Mouse (Mus musculus): ENCODE results near the gene Impg2. TPM values are rescaled to one million over a fixed set of nuclear protein-coding genes. Genes with fewer than 3 reads are reported as not detected.
A peak's percentile ranks its signal among the peaks of the same experiment; 100 is the strongest.

Impg2 gene
- polyA plus RNA-seq, 1 experiment from 2014 or later = 0.17 TPM

DNA sequence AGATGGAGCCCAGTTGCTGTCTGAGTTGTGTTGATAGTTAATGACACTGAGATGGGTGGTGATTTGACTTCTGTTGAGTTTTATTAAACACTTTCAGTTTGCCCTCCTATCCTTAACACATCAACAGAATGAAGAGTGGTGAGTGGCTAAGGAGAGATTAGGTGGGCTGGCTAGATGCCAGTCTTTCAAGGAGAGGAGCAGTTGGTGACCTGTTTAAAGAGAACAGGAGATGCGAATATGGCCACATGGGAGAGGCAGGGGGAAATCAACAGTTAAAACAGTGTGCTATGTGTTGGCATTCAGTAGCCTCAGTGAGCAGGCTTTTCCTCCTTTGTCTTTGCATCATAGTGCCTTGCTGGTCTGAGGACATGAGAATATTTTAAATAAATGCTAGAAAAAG is 69.8 kb downstream of the Impg2 start:
- Histone ChIP-seq H3K4me1 (no peaks in the 10 kb centered on the region), H3K36me3 (no peaks in the 10 kb centered on the region), H3K27ac (replicated peaks) (no peak overlapping the region), H3K4me3 (replicated peaks) (no peak overlapping the region), H3K9ac (replicated peaks) (no peak overlapping the region), H3K9me3 (replicated peaks) (no peaks in the 10 kb centered on the region), H3K27me3 (replicated peaks) (no peaks in the 10 kb centered on the region), H3K4me2 (no peak overlapping the region)
- 82% methylated on average over 1 of the region's 1 CpGs for WGBS
- ATAC-seq (ENCODE audit: low FRiP score) = no peak

DNA sequence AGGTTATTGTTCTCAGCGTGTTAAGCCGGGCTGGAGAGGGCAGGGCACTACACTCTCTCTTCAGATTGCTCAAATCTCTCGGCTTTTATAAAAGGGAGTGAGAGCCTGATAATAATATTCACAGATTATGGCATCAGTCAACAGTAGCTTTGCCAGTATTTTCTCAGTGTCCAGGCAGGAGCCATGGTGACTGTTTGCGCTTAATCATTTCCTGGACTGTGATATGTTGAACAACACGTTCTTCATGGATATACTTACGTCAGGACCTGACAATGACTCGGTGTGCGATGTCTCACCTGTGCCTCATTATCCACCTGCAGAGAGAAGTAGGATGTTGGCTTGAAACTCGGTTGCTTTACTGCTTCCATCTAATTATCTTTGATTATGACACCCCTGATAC is 74.9 kb downstream of the Impg2 start:
- 81% methylated on average over 9 of the region's 9 CpGs for WGBS
- ATAC-seq (ENCODE audit: low FRiP score) = no peak
- Histone ChIP-seq H3K36me3 (no peaks in the 10 kb centered on the region), H3K9ac (replicated peaks) (no peak overlapping the region), H3K27me3 (replicated peaks) (no peaks in the 10 kb centered on the region), H3K4me1 (no peaks in the 10 kb centered on the region), H3K9me3 (replicated peaks) (no peaks in the 10 kb centered on the region), H3K27ac (replicated peaks) (no peak overlapping the region), H3K4me3 (replicated peaks) (no peak overlapping the region), H3K4me2 (no peak overlapping the region)

- H3K36me3 ChIP-seq = no peaks in the 10 kb centered on the region
- no peak overlapping the region for H3K27ac ChIP-seq (replicated peaks)
- no peak for ATAC-seq (ENCODE audit: low FRiP score)
- no peaks in the 10 kb centered on the region for H3K4me1 ChIP-seq
- no peak overlapping the region for H3K9ac ChIP-seq (replicated peaks)
- no peak overlapping the region for H3K4me3 ChIP-seq (replicated peaks)
- H3K27me3 ChIP-seq (replicated peaks) = no peaks in the 10 kb centered on the region
- H3K4me2 ChIP-seq = no peak overlapping the region
- no peaks in the 10 kb centered on the region for H3K9me3 ChIP-seq (replicated peaks)
Measured at GRCm38 (mm10) chr16:56279752-56280151, 75.6 kb downstream of the Impg2 start.

GRCm38 (mm10) chr16:56281336-56281735 is 77.2 kb downstream of the Impg2 start:
- ATAC-seq (ENCODE audit: low FRiP score) = no peak
- Histone ChIP-seq H3K27ac (replicated peaks) (no peak overlapping the region), H3K36me3 (no peaks in the 10 kb centered on the region), H3K4me2 (no peak overlapping the region), H3K4me1 (no peaks in the 10 kb centered on the region), H3K4me3 (replicated peaks) (no peak overlapping the region), H3K9me3 (replicated peaks) (no peaks in the 10 kb centered on the region), H3K9ac (replicated peaks) (no peak overlapping the region), H3K27me3 (replicated peaks) (no peaks in the 10 kb centered on the region)
- 67% methylated on average over 4 of the region's 4 CpGs for WGBS

DNA sequence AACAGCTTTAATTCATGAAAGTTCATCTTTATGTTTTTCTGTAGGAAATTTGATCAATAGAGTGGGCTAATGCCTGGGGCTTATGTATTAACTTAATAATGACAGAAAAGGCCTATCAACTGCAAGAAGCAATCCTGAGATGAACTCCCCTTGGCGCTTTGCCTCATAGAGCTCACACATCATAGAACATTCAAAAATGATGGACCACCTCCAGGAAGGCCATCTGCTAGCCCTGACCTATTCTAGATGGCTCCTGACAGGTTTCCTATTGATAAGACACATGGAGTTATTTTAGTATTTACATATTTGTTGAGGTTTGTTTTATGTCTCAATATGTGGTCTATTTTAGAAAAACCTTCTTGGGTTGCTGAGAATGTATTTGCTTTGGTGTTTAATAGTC is 79.2 kb downstream of the Impg2 start:
- H3K27me3 ChIP-seq (replicated peaks) = no peaks in the 10 kb centered on the region
- H3K9me3 ChIP-seq (replicated peaks) = no peaks in the 10 kb centered on the region
- WGBS = 97% methylated on average over 1 of the region's 1 CpGs
- H3K36me3 ChIP-seq = no peaks in the 10 kb centered on the region
- ATAC-seq (ENCODE audit: low FRiP score) = no peak
- H3K4me2 ChIP-seq = no peak overlapping the region
- H3K27ac ChIP-seq (replicated peaks) = no peak overlapping the region
- H3K4me3 ChIP-seq (replicated peaks) = no peak overlapping the region
- no peaks in the 10 kb centered on the region for H3K4me1 ChIP-seq
- no peak overlapping the region for H3K9ac ChIP-seq (replicated peaks)

- no peaks in the 10 kb centered on the region for H3K36me3 ChIP-seq
- no peak for ATAC-seq (ENCODE audit: low FRiP score)
- H3K27me3 ChIP-seq (replicated peaks) = no peaks in the 10 kb centered on the region
- no peak overlapping the region for H3K4me3 ChIP-seq (replicated peaks)
- H3K27ac ChIP-seq (replicated peaks) = no peak overlapping the region
- no peak overlapping the region for H3K4me2 ChIP-seq
- H3K9ac ChIP-seq (replicated peaks) = no peak overlapping the region
- WGBS = 88% methylated on average over 1 of the region's 1 CpGs
- H3K4me1 ChIP-seq = no peaks in the 10 kb centered on the region
- H3K9me3 ChIP-seq (replicated peaks) = no peaks in the 10 kb centered on the region
Measured at GRCm38 (mm10) chr16:56283873-56284272, 79.8 kb downstream of the Impg2 start.

DNA sequence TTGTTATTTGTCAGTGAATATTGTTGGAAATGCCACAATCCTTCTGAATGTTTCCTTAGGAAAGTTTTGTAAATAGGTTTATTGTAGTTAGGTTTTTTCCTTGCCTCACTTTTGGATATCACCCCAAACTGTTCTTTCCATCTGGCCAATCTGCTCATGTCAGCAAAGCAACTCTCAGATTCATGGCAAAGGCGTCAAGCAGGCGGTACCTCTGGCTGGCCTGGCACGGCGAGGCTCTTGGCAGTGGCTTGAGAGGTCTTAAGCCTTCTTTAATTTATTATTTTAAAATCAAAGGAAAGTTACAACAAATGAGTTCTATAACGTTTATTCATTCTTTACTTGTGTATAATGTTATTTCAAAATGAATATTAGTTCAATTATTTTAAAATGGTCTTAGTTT is 82.0 kb downstream of the Impg2 start:
- Histone ChIP-seq H3K27me3 (replicated peaks) (no peaks in the 10 kb centered on the region), H3K27ac (replicated peaks) (no peak overlapping the region), H3K36me3 (no peaks in the 10 kb centered on the region), H3K4me2 (no peak overlapping the region), H3K4me1 (no peaks in the 10 kb centered on the region), H3K4me3 (replicated peaks) (no peak overlapping the region), H3K9me3 (replicated peaks) (no peaks in the 10 kb centered on the region), H3K9ac (replicated peaks) (no peak overlapping the region)
- no peak for ATAC-seq (ENCODE audit: low FRiP score)
- 79% methylated on average over 5 of the region's 5 CpGs for WGBS

GRCm38 (mm10) chr16:56286977-56287376 is 82.9 kb downstream of the Impg2 start:
- Histone ChIP-seq H3K4me3 (replicated peaks) (no peak overlapping the region), H3K36me3 (no peaks in the 10 kb centered on the region), H3K27me3 (replicated peaks) (no peaks in the 10 kb centered on the region), H3K4me1 (no peaks in the 10 kb centered on the region), H3K9me3 (replicated peaks) (no peaks in the 10 kb centered on the region), H3K27ac (replicated peaks) (no peak overlapping the region), H3K9ac (replicated peaks) (no peak overlapping the region), H3K4me2 (no peak overlapping the region)
- no peak for ATAC-seq (ENCODE audit: low FRiP score)
- WGBS = 97% methylated on average over 2 of the region's 2 CpGs

DNA sequence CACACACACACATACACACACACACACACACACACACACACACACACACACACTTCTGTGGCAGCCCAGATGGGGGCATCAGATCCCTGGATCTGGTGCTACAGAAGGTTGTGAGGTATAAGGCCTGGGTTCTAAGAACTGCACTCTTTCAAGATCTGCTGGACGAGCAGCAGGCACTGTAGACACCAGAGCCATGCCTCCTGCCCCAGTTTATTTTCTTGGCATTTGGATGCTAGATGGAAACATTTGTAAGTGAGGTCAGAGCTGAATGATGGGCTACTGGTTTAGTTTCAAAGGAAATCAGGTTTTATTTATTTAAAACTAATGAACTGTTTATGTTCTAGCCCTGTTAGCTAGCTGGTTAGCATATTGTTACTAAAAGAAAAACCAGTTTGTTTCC is 90.8 kb downstream of the Impg2 start:
- Histone ChIP-seq H3K27me3 (replicated peaks) (no peaks in the 10 kb centered on the region), H3K4me2 (no peak overlapping the region), H3K4me3 (replicated peaks) (no peak overlapping the region), H3K4me1 (no peaks in the 10 kb centered on the region), H3K27ac (replicated peaks) (no peak overlapping the region), H3K9ac (replicated peaks) (no peak overlapping the region), H3K36me3 (no peaks in the 10 kb centered on the region), H3K9me3 (replicated peaks) (no peaks in the 10 kb centered on the region)
- 82% methylated on average over 1 of the region's 1 CpGs for WGBS
- no peak for ATAC-seq (ENCODE audit: low FRiP score)

DNA sequence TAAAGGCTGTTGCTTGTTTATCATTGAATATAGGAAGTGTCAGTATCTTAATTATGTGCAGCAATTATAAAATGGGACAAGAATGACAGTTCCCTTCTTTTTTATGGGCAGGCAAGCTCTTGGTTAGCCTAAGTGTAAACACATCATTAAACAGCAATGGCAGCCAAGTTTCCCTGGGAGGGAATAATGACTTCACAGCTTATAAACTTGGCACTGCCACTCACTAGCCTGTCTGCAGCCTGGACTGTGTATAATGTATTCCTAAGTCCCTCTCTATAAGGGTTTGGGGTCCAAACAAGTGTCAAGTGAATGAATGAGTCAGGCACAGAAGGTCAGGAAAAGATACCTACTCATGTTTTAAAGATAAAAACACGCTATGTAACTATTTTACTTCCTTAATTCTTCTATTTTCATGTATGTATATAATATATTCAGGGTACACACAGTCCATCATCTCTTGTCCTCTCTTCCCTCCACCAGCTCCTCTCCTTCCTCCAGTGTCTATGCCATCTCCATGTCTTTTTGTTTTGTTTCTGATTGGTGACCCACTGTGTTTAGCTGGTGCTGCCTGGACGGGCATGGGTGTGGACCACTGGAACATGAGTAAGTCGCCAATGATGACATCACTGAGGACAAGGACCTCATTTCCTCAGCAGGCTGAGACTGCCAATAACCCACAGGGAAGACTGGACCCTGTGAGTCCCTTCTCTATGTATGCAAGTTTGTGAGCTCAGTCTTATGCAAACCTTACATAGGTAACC is 92.0 kb downstream of the Impg2 start:
- Histone ChIP-seq H3K27ac (replicated peaks) (no peak overlapping the region), H3K9ac (replicated peaks) (no peak overlapping the region)
- peak; percentile 74 for ATAC-seq (ENCODE audit: low FRiP score)

DNA sequence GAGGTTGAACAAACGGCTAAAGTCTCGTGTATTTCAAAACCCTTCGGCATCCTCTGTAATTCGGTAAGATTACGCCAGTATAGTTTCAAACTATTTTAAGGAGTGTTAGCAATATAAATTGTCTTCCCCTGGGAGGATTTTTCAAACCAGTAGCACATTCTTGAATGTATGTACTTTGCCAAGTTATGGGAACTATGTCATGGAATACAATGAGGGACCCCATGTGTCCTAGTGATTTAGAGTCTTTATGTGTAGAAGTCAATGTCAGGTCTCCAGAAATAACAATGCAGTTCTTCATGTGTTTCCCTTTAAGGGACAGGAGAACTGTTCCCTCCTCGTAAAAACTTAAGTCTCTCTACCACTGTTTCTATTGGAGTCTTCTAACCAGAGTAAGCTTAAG is 94.1 kb downstream of the Impg2 start:
- H3K36me3 ChIP-seq = no peaks in the 10 kb centered on the region
- no peaks in the 10 kb centered on the region for H3K27me3 ChIP-seq (replicated peaks)
- WGBS = 85% methylated on average over 6 of the region's 6 CpGs
- H3K4me2 ChIP-seq = no peak overlapping the region
- no peaks in the 10 kb centered on the region for H3K4me1 ChIP-seq
- H3K4me3 ChIP-seq (replicated peaks) = no peak overlapping the region
- ATAC-seq (ENCODE audit: low FRiP score) = no peak
- no peak overlapping the region for H3K27ac ChIP-seq (replicated peaks)
- H3K9ac ChIP-seq (replicated peaks) = no peak overlapping the region
- H3K9me3 ChIP-seq (replicated peaks) = no peaks in the 10 kb centered on the region

More for the DNA sequence above, 92.0 kb downstream of the Impg2 start:
- no peaks in the 10 kb centered on the region for H3K9me3 ChIP-seq (replicated peaks)
- no peak overlapping the region for H3K4me3 ChIP-seq (replicated peaks)
- H3K27me3 ChIP-seq (replicated peaks) = no peaks in the 10 kb centered on the region
- H3K36me3 ChIP-seq = no peaks in the 10 kb centered on the region
- H3K4me1 ChIP-seq = no peaks in the 10 kb centered on the region
- WGBS = 78% methylated on average over 3 of the region's 3 CpGs
- no peak overlapping the region for H3K4me2 ChIP-seq

DNA sequence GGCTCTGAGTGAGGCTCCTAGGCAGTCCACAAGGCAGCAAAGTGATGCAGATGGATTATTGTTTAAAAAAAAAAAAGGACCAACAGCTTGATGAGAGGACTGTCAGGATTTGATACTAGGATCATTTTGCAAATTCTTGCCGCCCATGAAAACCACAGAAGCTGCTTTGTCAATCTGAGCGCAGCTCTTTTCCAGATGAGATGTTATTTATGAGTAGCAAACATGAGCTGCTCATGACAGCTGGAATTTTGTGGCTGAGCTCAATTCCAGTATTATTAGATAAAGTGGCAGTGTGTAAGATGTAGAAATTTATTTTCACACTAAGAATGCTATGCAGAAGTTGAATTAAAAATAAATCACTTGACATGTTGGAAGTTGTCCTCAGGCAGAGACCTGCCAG is 94.7 kb downstream of the Impg2 start:
- H3K9ac ChIP-seq (replicated peaks) = no peak overlapping the region
- WGBS = 82% methylated on average over 2 of the region's 2 CpGs
- no peak for ATAC-seq (ENCODE audit: low FRiP score)
- H3K9me3 ChIP-seq (replicated peaks) = no peaks in the 10 kb centered on the region
- no peaks in the 10 kb centered on the region for H3K27me3 ChIP-seq (replicated peaks)
- H3K4me2 ChIP-seq = no peak overlapping the region
- no peaks in the 10 kb centered on the region for H3K36me3 ChIP-seq
- H3K4me3 ChIP-seq (replicated peaks) = no peak overlapping the region
- H3K4me1 ChIP-seq = no peaks in the 10 kb centered on the region
- no peak overlapping the region for H3K27ac ChIP-seq (replicated peaks)

- H3K27me3 ChIP-seq (replicated peaks) = no peaks in the 10 kb centered on the region
- no peak for ATAC-seq (ENCODE audit: low FRiP score)
- no peak overlapping the region for H3K4me3 ChIP-seq (replicated peaks)
- no peaks in the 10 kb centered on the region for H3K4me1 ChIP-seq
- no peak overlapping the region for H3K27ac ChIP-seq (replicated peaks)
- 78% methylated on average over 4 of the region's 4 CpGs for WGBS
- H3K4me2 ChIP-seq = no peak overlapping the region
- no peak overlapping the region for H3K9ac ChIP-seq (replicated peaks)
- no peaks in the 10 kb centered on the region for H3K9me3 ChIP-seq (replicated peaks)
- H3K36me3 ChIP-seq = no peaks in the 10 kb centered on the region
Measured at GRCm38 (mm10) chr16:56302996-56303395, 98.9 kb downstream of the Impg2 start.

Data from neural tube, embryonic 15.5 days (tissue).